Mouse (Mus musculus) embryo, embryonic 10 days (tissue): ENCODE data around the gene Jund.

Experiments
- DNase-seq: peaks from one replicate; pipeline ENCODE4 v3.0.0-alpha.2; 2015; ENCODE audit warnings: low spot score

The Jund gene

GRCm38 (mm10) chr8:70674716-70675115, 24.0 kb upstream of the Jund start:
- DNase-seq = no peak

- no peak for DNase-seq
These were observed 23.4 kb upstream of the Jund start for GRCm38 (mm10) chr8:70675336-70675735.

- no peak for DNase-seq
These were observed 21.2 kb upstream of the Jund start for GRCm38 (mm10) chr8:70677451-70678080.

GRCm38 (mm10) chr8:70678679-70679078, 20.1 kb upstream of the Jund start:
- DNase-seq = no peak

GRCm38 (mm10) chr8:70679404-70679803, 19.3 kb upstream of the Jund start:
- DNase-seq = no peak

GRCm38 (mm10) chr8:70680039-70680438, 18.7 kb upstream of the Jund start:
- DNase-seq = no peak

- DNase-seq = no peak
These were observed 17.3 kb upstream of the Jund start for GRCm38 (mm10) chr8:70681410-70681809.

- peak; percentile 72 for DNase-seq
These were observed 16.6 kb upstream of the Jund start for GRCm38 (mm10) chr8:70682193-70682592.

- no peak for DNase-seq
These were observed 16.1 kb upstream of the Jund start for GRCm38 (mm10) chr8:70682692-70683091.

GRCm38 (mm10) chr8:70684291-70684690, 14.5 kb upstream of the Jund start:
- no peak for DNase-seq

GRCm38 (mm10) chr8:70687576-70687975, 11.2 kb upstream of the Jund start:
- DNase-seq = no peak

- DNase-seq = no peak
These were observed 10.6 kb upstream of the Jund start for GRCm38 (mm10) chr8:70688136-70688535.

GRCm38 (mm10) chr8:70689892-70690390, 8.8 kb upstream of the Jund start:
- DNase-seq = no peak

GRCm38 (mm10) chr8:70691230-70691629, 7.5 kb upstream of the Jund start:
- DNase-seq = no peak

GRCm38 (mm10) chr8:70691727-70692231, 7.0 kb upstream of the Jund start:
- peak; percentile 96 for DNase-seq

GRCm38 (mm10) chr8:70693636-70694035, 5.1 kb upstream of the Jund start:
- DNase-seq = no peak

GRCm38 (mm10) chr8:70695318-70696018, 3.3 kb upstream of the Jund start:
- no peak for DNase-seq

- DNase-seq = peak; percentile 71
These were observed 2.5 kb upstream of the Jund start for GRCm38 (mm10) chr8:70696019-70696885.

GRCm38 (mm10) chr8:70696946-70697345, 1.8 kb upstream of the Jund start:
- no peak for DNase-seq

- DNase-seq = no peak
These were observed 1.1 kb upstream of the Jund start for GRCm38 (mm10) chr8:70697366-70698250.

- DNase-seq = no peak
These were observed 526 bp downstream of the Jund start for GRCm38 (mm10) chr8:70699116-70699833.
